Mouse (Mus musculus): ENCODE data around the gene Gnaq. TPM values are rescaled to one million over a fixed set of nuclear protein-coding genes. Genes with fewer than 3 reads are reported as not detected.
"Not testable (repeated sequence)": the region's sequence is repeated elsewhere in the genome, so short reads cannot be mapped to it uniquely, and the experiment has no call there.

Gnaq gene
- 23.8 and 25.9 TPM in 2 replicates for polyA plus RNA-seq (2016; fragmentation: Nextera tagmentation; extraction: Ambion mirVana)

DNA sequence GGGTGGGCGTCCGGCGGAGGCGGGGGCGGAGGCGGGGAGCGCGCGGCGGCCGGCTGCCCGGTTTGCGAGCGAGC lies at the start of gene Gnaq:
Gene Gnaq, plus strand, starts transcription at position 41 of the 74 bp plus-strand sequence.
- Histone ChIP-seq H3K27ac (peak within 1 kb of the TSS; percentile 98), H3K4me2 (peak within 1 kb of the TSS; percentile 73), H3K9ac (replicated peaks) (peak within 1 kb of the TSS; percentile 97), H3K4me3 (replicated peaks) (peak within 1 kb of the TSS; percentile 95), H3K36me3 (no peaks in the 10 kb centered on the region), H3K9me3 (no peaks in the 10 kb centered on the region), H3K4me1 (replicated peaks) (peaks cover 29% of the 10 kb centered on the region), H3K27me3 (no peaks in the 10 kb centered on the region)
- ATAC-seq (ENCODE audit: insufficient number of reproducible peaks, insufficient read depth, low FRiP score, low TSS enrichment, low read depth), result no peak
- 0% methylated on average over 13 of the region's 14 CpGs for WGBS

GRCm38 (mm10) chr19:16083981-16084630 lies 48.5 kb upstream of the Gnaq start:
- not testable (repeated sequence) for H3K9ac ChIP-seq (replicated peaks); ATAC-seq (ENCODE audit: insufficient number of reproducible peaks, insufficient read depth, low FRiP score, low TSS enrichment, low read depth); H3K9me3 ChIP-seq; H3K4me2 ChIP-seq; H3K36me3 ChIP-seq; H3K27ac ChIP-seq; H3K4me3 ChIP-seq (replicated peaks); H3K27me3 ChIP-seq; H3K4me1 ChIP-seq (replicated peaks)
- WGBS, result 92% methylated on average over 21 of the region's 21 CpGs

DNA sequence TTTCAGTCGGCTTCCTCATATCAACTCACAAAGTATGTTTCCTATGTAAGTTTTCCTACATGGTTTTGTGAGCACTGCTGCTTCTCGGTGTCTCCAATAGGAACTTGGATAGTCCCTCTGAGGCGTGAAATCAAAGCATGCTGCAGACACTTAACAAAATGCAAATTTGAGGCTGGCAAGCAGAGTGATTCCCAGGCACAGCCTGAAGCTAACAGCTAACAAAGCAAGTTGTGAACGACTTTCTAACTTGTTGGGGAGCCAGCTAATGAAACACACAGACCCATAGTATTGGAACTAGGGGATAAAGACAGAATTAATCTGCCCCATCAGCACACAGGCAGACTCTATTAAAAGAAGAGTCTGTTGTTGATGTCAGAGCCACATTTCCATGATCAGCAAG lies 47.4 kb upstream of the Gnaq start:
- WGBS, result 75% methylated on average over 4 of the region's 4 CpGs
- no peaks in the 10 kb centered on the region for H3K27me3 ChIP-seq
- H3K4me3 ChIP-seq (replicated peaks), result no peak overlapping the region
- no peak overlapping the region for H3K9ac ChIP-seq (replicated peaks)
- H3K9me3 ChIP-seq, result peaks cover 5% of the 10 kb centered on the region; the same call in 1 of the 2 replicates
- no peak for ATAC-seq (ENCODE audit: insufficient number of reproducible peaks, insufficient read depth, low FRiP score, low TSS enrichment, low read depth)
- no peak overlapping the region for H3K4me2 ChIP-seq
- H3K27ac ChIP-seq, result no peak overlapping the region
- no peaks in the 10 kb centered on the region for H3K4me1 ChIP-seq (replicated peaks)
- no peaks in the 10 kb centered on the region for H3K36me3 ChIP-seq

- H3K36me3 ChIP-seq, result no peaks in the 10 kb centered on the region
These were observed 46.5 kb upstream of the Gnaq start for GRCm38 (mm10) chr19:16086154-16086553.

GRCm38 (mm10) chr19:16086581-16086980 lies 46.0 kb upstream of the Gnaq start:
- ATAC-seq (ENCODE audit: insufficient number of reproducible peaks, insufficient read depth, low FRiP score, low TSS enrichment, low read depth), result no peak

More at GRCm38 (mm10) chr19:16086154-16086553, 46.5 kb upstream of the Gnaq start:
- Histone ChIP-seq H3K4me2 (no peak overlapping the region), H3K4me1 (replicated peaks) (no peaks in the 10 kb centered on the region), H3K27ac (no peak overlapping the region), H3K9ac (replicated peaks) (no peak overlapping the region), H3K9me3 (0 out of 2 replicates have a peak, but pooled peaks cover 3% of the 10 kb centered on the region), H3K4me3 (replicated peaks) (no peak overlapping the region), H3K27me3 (no peaks in the 10 kb centered on the region)
- ATAC-seq (ENCODE audit: insufficient number of reproducible peaks, insufficient read depth, low FRiP score, low TSS enrichment, low read depth), result no peak

DNA sequence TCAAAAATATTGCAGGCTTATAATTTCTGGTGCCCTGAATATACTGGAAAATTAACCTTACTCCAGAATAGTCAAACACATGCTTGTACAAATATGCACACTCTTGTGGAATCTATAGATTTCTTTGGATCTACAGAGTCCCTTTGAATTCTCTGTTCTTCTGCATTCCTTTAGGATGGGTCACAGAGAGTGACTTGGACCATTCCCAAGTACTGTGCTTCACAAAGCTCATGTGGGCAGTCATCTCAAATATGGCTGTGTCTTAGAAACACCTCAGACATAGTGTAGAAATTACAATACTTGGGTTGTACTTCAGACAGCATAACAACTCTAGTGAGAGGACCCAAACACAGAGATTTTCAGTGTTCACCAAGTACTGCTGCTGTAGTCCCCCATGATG lies 45.2 kb upstream of the Gnaq start:
- H3K36me3 ChIP-seq, result no peaks in the 10 kb centered on the region
- no peaks in the 10 kb centered on the region for H3K9me3 ChIP-seq
- no peak overlapping the region for H3K9ac ChIP-seq (replicated peaks)
- no peak overlapping the region for H3K27ac ChIP-seq
- H3K27me3 ChIP-seq, result no peaks in the 10 kb centered on the region
- H3K4me1 ChIP-seq (replicated peaks), result no peaks in the 10 kb centered on the region
- no peak overlapping the region for H3K4me3 ChIP-seq (replicated peaks)
- H3K4me2 ChIP-seq, result no peak overlapping the region
- no peak for ATAC-seq (ENCODE audit: insufficient number of reproducible peaks, insufficient read depth, low FRiP score, low TSS enrichment, low read depth)

More at GRCm38 (mm10) chr19:16086581-16086980, 46.0 kb upstream of the Gnaq start:
- no peaks in the 10 kb centered on the region for H3K36me3 ChIP-seq
- no peak overlapping the region for H3K4me3 ChIP-seq (replicated peaks)
- H3K27ac ChIP-seq, result no peak overlapping the region
- no peaks in the 10 kb centered on the region for H3K27me3 ChIP-seq
- 0 out of 2 replicates have a peak, but pooled peaks cover 3% of the 10 kb centered on the region for H3K9me3 ChIP-seq
- H3K4me1 ChIP-seq (replicated peaks), result no peaks in the 10 kb centered on the region
- no peak overlapping the region for H3K4me2 ChIP-seq
- H3K9ac ChIP-seq (replicated peaks), result no peak overlapping the region

- Histone ChIP-seq H3K9me3 (no peaks in the 10 kb centered on the region), H3K9ac (replicated peaks) (no peak overlapping the region), H3K36me3 (no peaks in the 10 kb centered on the region), H3K4me2 (no peak overlapping the region), H3K4me3 (replicated peaks) (no peak overlapping the region), H3K27ac (no peak overlapping the region), H3K4me1 (replicated peaks) (no peaks in the 10 kb centered on the region), H3K27me3 (no peaks in the 10 kb centered on the region)
- WGBS, result 69% methylated on average over 4 of the region's 4 CpGs
- ATAC-seq (ENCODE audit: insufficient number of reproducible peaks, insufficient read depth, low FRiP score, low TSS enrichment, low read depth), result no peak
These were observed 39.0 kb upstream of the Gnaq start for GRCm38 (mm10) chr19:16093616-16094015.

GRCm38 (mm10) chr19:16109901-16110300 lies 22.7 kb upstream of the Gnaq start:
- Histone ChIP-seq H3K9me3 (no peaks in the 10 kb centered on the region), H3K36me3 (no peaks in the 10 kb centered on the region), H3K27ac (no peak overlapping the region), H3K4me3 (replicated peaks) (no peak overlapping the region), H3K27me3 (no peaks in the 10 kb centered on the region), H3K9ac (replicated peaks) (no peak overlapping the region), H3K4me2 (no peak overlapping the region), H3K4me1 (replicated peaks) (no peaks in the 10 kb centered on the region)
- 85% methylated on average over 3 of the region's 3 CpGs for WGBS
- ATAC-seq (ENCODE audit: insufficient number of reproducible peaks, insufficient read depth, low FRiP score, low TSS enrichment, low read depth), result no peak

DNA sequence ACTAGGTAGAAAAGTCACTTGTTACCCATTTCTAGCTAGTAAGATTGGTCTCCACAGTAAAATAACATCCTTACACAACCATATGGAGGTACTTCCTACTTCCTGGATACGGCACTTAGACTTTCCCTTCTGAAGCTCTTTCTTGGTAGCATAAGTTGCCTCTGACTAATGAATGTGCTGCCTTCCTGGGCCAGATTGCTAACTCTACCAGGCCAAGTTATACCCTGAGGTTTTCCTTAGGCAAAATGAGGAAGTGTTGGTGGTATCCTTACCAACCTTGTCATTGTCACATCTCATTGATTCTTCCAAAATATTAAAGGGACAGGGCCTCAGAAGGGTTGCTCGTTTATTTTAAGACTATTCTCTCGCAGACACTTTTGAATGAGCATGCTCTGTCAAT lies 22.0 kb upstream of the Gnaq start:
- 0 out of 2 replicates have a peak, but pooled peaks cover 3% of the 10 kb centered on the region for H3K4me1 ChIP-seq (replicated peaks)
- H3K27me3 ChIP-seq, result no peaks in the 10 kb centered on the region
- H3K9me3 ChIP-seq, result no peaks in the 10 kb centered on the region
- no peak overlapping the region for H3K4me2 ChIP-seq
- 85% methylated on average over 3 of the region's 3 CpGs for WGBS
- H3K9ac ChIP-seq (replicated peaks), result no peak overlapping the region
- ATAC-seq (ENCODE audit: insufficient number of reproducible peaks, insufficient read depth, low FRiP score, low TSS enrichment, low read depth), result no peak
- H3K4me3 ChIP-seq (replicated peaks), result no peak overlapping the region
- no peaks in the 10 kb centered on the region for H3K36me3 ChIP-seq
- H3K27ac ChIP-seq, result no peak overlapping the region

DNA sequence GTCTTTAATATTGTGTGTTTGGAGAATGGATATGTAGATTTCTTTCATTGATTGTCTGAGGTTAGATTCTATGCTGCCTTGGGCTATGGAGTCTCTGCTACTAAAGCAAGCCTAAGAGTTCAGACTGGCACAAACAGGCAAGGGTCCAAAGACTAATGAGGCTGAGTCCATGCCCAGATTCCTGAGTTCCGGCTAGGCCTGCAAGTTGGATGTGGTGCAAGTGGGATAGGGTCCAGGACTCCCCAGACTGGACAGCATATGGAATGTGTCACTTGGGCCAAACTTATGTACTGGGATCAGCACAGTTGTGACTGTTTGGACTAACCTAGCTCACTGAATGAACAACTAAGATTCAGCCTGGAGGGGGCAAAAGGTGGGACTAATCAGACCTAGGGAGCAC lies 19.3 kb upstream of the Gnaq start:
- no peak for ATAC-seq (ENCODE audit: insufficient number of reproducible peaks, insufficient read depth, low FRiP score, low TSS enrichment, low read depth)
- Histone ChIP-seq H3K36me3 (no peaks in the 10 kb centered on the region), H3K4me3 (replicated peaks) (no peak overlapping the region), H3K27me3 (no peaks in the 10 kb centered on the region), H3K9ac (replicated peaks) (no peak overlapping the region), H3K4me2 (no peak overlapping the region), H3K4me1 (replicated peaks) (0 out of 2 replicates have a peak, but pooled peaks cover 3% of the 10 kb centered on the region), H3K27ac (no peak overlapping the region), H3K9me3 (no peaks in the 10 kb centered on the region)
- 89% methylated on average over 1 of the region's 1 CpGs for WGBS

GRCm38 (mm10) chr19:16118421-16118820 lies 14.2 kb upstream of the Gnaq start:
- H3K4me2 ChIP-seq, result no peak overlapping the region
- 76% methylated on average over 4 of the region's 4 CpGs for WGBS
- H3K9me3 ChIP-seq, result no peaks in the 10 kb centered on the region
- no peaks in the 10 kb centered on the region for H3K36me3 ChIP-seq
- ATAC-seq (ENCODE audit: insufficient number of reproducible peaks, insufficient read depth, low FRiP score, low TSS enrichment, low read depth), result no peak
- no peak overlapping the region for H3K4me3 ChIP-seq (replicated peaks)
- H3K27me3 ChIP-seq, result no peaks in the 10 kb centered on the region
- H3K27ac ChIP-seq, result no peak overlapping the region
- H3K9ac ChIP-seq (replicated peaks), result no peak overlapping the region
- peaks cover 6% of the 10 kb centered on the region; the same call in 1 of the 2 replicates for H3K4me1 ChIP-seq (replicated peaks)

DNA sequence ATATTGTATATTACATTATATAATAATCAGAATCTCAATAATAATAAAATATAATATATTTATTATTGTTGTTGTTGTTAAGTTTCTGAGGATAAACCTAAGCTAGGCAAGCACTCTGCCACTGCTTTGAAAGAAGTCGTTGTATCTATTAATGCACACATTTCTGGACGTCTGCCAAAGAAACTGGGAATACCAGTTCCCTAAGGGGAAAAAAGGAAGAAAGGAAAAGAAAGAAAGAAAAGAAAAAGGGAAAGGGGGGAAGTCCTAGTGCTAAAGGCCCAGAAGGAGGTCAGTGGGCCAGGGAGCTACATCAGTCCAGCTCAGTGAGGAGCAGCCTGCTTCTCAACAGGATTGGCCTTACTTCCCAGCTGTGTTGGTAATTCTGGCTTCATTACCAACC lies 11.3 kb upstream of the Gnaq start:
- Histone ChIP-seq H3K27ac (peak overlapping the region; percentile 56; the same call in 1 of the 2 replicates), H3K9me3 (no peaks in the 10 kb centered on the region), H3K36me3 (no peaks in the 10 kb centered on the region), H3K4me1 (replicated peaks) (peaks cover 3% of the 10 kb centered on the region; the same call in 1 of the 2 replicates), H3K9ac (replicated peaks) (no peak overlapping the region), H3K27me3 (no peaks in the 10 kb centered on the region), H3K4me2 (no peak overlapping the region), H3K4me3 (replicated peaks) (no peak overlapping the region)
- ATAC-seq (ENCODE audit: insufficient number of reproducible peaks, insufficient read depth, low FRiP score, low TSS enrichment, low read depth), result no peak
- 53% methylated on average over 2 of the region's 2 CpGs for WGBS

All from limb, embryonic 12.5 days (tissue).